Mouse (Mus musculus) liver (tissue): ENCODE measurements around the gene 4430402I18Rik.
"Not testable (repeated sequence)": the region's sequence is repeated elsewhere in the genome, so short reads cannot be mapped to it uniquely, and the experiment has no call there.

ENCODE experiments used
- DNase-seq: peaks from one replicate; pipeline ENCODE4 v3.0.0-alpha.2; 2020; ENCODE audit warnings: mixed read lengths

The 4430402I18Rik gene

DNA sequence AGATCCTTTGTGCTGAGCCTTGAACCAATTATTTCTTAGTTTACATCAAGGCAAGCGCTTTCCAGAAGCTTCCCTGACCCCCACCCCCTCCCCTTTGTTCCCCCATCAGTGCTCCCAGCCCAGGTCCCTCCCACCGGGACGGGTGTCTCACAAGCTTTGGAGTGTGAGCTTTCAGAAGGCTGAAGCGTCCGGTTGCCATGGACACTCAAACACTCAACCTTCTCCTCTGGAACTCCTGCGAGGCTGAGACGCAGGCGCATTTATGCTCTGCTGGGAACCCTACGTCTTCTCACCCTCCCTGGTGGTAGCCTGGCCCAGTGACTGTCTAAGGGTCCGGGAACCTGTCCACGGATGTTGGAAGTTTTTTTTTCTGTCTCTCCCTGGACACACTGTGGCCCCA, at the start of gene 4430402I18Rik:
Gene 4430402I18Rik, minus strand, starts transcription at position 149 of the 400 bp plus-strand sequence.
- DNase-seq = no peak

DNA sequence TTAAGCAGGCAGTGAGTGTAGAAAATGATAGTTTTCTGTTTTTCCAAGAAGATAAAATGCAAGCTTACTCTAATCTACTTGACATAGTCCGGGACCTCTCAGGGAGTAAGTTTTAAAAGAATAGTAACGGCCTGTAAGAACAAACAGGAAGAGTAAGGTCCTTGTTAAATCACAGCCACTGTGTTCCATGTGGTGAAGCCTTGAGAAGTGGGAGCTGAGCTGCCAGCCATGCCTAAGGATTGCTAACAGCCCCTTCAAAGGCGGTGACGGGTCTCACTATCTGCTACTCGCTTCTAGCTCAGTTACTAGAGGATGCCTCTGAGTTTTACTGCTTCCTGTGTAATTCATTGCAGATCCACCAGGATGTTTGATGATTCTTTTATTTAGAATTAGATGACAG, 49.2 kb upstream of the 4430402I18Rik start:
- no peak for DNase-seq

DNA sequence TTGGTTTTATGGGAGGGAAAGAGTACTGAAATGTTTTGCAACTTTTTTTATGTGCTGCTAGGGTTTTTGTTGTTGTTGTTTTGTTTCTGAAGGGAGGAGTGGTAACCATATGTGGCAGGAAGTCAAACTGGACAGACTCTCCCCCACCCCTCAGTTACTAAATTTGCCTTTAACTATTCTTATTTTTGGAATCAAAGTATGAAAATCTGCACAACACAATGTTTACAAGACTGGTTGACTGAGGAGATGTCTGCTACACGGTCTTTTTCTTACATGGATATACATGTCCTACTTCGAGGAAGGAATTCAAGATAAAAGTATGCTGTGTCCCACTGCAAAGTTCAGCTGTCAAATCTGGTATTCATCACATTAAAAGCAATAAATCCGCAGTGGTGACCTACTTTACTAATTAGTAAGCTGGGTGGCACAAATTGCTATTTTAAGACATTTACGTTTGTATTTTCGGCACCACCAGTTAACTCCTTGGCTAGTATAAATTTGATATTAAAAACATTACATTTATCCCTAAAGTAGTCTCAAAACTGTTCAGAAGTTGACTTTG, 48.7 kb upstream of the 4430402I18Rik start:
- no peak for DNase-seq

DNA sequence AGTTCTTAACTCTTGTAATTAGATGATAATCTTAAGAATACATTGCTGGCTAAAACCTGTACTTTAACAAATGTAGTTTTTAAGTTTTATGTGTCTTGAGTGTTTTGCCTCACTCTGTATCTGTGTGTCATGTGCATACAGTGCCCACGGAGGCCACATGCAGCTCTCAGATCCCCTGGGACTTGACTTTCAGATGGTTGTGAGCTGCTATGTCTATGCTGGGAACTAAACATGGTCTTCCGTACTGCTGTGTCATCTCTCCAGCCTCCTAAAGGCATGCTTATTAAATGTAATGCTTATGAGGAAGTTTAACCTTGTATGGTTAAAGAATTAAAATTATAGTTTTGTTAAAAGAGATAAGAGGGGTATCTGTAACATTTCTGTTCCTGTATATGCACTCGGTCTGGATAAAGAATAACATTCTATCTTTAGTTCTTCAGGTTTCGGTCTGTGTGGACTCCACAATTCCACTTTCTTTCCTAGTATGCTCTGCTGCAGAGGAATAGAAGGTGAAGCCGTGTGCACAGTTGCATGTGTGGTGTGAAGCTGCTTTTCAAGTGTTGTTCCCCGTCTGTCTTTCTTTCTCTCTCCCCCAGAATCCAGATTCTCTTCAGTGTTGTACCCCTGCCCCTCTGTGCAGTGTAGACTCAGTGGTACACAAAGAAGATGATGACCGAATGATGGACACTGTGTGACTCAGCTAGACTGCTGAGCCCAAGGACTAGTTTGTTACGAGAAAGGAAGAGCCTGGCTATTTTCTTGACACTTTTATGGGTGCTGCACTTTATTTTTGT, 48.0 kb upstream of the 4430402I18Rik start:
- DNase-seq = no peak

DNA sequence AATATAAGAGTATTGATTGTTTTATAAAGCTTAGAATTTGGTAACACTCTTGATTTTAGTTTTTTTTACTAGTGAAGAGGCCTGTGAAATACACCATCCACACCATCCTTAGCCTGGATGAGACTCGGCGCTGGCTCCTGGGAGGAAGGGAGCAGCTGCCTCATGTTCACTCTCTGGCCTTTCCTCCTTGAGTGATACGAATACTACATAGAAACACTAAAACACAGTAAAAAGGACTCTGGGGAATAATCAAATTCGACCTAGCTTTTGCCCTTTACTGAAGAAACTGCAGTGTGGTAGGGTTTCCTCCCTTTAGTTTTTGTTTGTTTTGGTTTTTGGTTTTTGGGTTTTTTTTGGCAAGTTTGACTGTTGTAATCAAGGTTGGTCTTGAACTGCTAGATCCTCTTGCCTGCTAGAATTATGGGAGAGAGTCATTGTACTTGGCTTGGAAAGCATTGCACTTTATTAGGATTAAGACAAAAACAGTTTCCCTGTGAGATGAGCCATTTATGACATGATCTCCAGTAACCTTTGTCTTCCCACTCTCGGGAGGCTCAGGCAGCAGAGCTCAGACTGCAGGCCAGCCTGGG, 47.0 kb upstream of the 4430402I18Rik start:
- no peak for DNase-seq

DNA sequence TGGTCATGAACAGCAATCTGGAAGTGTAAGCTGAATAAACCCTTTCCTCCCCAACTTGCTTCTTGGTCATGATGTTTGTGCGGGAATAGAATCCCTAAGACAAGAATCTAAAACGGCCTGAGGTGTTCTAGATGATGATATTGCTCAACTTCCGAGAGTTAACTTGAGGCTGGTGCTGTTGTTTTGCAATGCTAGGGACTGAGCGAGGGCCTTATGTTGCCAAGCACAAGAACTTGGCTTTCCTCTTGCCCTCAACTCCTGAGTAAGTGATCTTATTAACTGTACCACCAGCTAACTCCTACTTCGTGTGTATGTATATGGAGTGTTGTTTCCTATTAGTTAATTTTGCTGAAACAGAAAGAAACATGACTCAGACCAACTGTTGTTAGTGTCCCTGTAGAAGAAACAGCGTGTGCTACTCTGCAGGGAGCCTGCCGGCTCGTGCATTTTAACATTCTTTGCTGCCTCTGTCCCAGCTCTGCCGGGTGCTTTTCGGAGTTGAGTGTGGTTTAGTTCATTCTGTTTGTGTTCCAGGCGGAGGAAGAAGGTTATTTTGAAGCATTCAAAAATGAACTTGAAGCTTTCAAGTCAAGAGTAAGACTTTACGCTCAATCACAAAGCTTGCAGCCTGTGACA, 43.9 kb upstream of the 4430402I18Rik start:
- no peak for DNase-seq

DNA sequence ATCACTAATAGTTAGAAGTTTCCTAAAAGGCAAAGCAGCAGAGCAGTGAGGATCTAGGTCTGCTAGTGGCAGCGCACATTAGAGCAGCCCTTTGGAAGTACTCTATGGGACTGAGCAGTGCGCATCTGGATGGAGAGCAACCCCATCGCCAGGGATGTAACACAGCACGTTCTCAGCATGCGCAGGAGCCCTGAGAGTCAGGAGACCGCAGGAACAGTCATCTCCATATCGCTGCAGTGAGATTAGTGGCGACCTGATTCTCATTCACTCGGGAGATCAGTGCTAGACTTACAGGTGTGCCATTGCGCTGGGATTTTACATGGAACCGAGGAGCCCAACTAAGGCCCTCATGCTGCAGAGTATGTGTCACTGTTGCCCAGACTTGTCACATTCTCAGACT, 41.4 kb upstream of the 4430402I18Rik start:
- no peak for DNase-seq

DNA sequence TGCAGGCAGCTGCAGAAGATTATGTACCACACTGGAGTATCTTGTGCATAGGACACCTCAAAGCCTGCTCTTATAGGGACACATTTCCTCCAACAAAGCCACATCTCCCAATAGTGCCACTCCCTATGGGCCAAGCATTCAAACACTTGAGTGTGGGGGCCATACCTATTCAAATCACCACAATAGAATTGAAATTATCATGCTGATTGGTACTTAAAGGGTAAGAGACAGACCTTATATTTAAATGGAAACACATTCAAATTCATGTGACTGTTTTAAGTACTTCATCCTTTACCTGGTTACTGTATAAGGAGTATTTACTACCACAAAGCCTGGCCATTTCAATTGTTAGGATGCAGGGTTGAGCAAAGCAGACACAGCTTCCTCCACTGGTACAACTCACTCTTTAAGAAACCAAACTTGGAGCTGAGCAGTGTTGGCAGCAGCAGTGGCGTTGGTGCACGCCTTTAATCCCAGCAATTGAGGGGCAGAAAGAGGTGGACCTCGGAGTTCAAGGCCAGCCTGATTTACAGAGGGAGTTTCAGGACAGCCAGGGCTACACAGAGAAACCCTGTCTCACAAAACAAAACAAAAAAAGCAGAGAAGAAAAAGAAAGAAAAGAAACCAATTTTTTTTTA, 40.6 kb upstream of the 4430402I18Rik start:
- DNase-seq = no peak

DNA sequence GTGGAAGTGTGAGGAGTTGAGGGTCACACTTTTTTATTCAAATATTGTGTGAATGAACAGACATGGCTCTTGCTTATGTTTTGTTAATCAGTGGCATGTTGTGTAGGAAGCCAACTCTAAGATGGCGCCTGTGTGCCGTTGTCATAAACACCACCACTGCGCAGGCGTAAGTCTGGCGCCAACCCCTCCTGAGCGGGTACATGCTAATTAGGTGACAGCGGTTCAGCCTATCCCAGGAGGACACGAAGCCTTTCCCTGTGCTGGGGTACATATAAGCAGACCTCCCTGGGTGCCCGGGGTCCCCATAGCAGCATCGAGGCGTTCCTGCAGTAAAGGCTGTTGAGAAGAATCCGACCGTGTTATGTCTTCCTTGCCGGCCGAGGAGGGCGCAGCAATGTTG, 32.7 kb upstream of the 4430402I18Rik start:
- not testable (repeated sequence) for DNase-seq

DNA sequence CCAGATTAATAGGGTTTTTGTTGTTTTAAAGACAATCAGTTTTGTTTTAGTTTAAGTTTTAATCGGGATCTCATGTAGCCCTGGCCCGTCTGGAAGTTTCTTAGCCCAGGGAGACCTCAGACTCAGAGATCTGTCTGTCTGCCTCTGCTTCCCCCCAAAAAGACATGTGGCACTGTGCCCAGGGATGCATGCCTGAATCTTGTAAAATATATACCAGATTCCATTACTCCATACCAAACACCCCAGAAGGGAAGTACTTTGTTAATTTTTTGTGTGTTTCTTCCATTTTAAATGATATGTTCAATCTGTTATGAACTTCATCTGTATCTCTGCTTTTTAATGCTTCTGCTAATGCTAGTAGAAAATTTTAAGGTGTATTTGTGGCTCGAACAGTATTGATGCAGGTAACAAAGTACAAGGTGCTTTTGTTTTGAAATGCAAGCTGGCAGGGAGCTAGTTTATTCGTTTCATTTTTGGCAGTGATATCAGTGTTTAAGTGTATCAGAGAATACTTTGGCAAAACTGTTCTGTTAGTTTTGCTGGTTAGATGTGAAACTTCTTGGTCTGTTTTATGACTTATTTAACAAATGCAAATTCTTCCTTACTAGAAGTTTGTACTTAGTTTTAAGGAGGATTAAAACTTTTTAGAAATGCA, 30.5 kb upstream of the 4430402I18Rik start:
- no peak for DNase-seq

DNA sequence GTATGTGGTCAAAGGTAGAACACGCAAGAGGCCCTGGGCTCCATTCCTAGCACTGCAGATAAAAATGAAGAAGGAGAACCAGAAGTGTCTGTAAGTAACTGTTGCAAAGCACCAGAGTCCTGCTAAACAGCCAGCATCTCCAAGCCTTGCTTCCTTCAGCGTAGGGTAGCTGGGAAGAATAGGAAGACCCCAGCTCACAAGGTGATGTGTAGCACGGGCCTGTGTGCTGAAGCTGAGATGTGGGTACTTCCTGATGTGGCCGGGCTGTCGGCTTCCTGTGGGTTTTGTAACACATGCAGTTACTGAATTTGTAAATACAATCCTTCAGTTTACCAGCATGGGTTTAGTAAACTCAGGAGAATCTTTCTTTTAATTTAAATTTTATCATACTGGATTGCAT, 27.8 kb upstream of the 4430402I18Rik start:
- DNase-seq = no peak

DNA sequence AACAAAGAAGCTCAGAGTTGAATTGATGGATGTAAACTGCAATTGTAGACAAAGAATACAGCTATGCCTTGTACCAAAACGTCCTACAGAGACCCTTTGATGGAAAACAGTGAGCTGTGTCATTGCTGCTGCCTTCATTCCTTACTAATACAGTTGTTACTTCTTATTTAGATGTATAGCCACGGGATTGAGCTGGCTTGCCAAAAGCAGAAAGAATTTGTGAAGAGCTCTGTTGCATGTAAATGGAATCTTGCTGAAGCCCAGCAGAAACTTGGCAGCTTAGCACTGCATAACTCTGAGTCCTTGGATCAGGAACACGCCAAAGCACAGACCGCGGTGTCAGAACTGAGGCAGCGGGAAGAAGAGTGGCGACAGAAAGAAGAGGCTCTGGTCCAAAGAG, 27.3 kb upstream of the 4430402I18Rik start:
- DNase-seq = no peak

DNA sequence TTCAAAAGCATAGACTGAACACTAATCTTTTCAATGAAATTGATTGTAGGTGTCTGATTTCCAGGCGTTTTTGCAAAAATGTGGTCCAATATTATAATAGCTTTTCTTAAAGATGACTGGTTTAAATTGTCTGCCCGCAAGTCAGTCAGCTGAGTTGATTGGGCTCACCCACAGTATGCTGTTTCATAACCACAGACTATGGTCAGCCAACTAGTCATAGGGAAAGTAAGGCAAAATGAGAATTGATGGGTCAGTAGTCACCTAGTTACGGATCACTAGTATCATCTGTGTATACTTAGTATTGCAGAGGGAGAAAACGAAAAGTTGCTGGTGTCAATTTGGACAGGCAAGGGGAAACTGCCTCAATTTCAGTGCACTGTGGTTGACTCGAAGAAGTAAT, 23.8 kb upstream of the 4430402I18Rik start:
- no peak for DNase-seq

DNA sequence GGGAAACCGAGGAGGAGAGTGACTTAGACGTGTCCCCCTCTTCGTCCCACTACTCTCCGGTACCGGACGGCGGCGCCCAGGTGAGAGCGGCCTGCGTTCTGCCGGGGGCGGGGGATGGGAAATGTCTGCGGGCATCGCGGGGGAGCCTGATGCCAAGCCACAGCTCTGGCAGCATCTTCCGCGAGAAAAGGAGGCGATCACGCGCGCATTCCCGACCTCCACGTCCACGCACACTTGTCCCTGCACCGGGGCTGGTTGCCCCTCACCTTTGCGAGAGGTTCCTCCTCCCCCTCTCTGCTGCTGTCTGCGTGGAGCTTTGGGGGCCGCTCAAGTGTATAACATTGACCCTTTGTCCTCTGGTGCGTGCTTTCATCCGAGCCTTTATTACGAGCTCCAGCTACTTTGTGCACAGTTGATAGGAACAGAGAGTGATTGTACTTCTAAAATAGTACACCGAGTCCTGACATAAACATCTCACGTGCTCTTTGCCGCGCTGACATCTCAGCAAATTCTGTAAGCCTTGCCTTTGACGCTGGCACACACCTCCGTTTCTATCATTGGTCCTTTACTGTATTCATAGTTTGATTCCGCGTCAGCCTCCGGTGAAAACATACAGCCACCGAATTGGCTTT, 23.1 kb upstream of the 4430402I18Rik start:
- DNase-seq = peak; percentile 35

DNA sequence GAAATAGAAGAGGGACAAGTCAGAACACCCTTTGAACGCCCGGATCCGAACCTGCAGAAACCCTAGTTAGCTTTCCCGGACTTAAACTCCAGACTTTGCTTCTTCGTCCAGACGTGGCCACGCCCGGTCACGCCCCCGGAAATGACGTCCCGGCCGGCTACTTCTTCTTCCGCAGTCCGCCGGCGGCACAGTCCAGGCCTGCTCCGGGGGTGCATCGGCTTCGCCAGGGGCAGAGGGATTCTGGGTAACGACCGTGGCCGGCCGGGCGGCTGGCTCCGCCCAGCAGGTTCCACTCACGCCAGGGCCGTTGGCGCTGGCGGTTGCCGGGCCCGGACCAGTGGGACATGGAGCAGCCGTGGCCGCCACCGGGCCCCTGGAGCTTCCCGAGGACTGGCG, 22.6 kb upstream of the 4430402I18Rik start, which contains the start of gene Cdc37l1:
Gene Cdc37l1, plus strand, starts transcription at position 159 of the 396 bp plus-strand sequence.
- DNase-seq = peak; percentile 98

DNA sequence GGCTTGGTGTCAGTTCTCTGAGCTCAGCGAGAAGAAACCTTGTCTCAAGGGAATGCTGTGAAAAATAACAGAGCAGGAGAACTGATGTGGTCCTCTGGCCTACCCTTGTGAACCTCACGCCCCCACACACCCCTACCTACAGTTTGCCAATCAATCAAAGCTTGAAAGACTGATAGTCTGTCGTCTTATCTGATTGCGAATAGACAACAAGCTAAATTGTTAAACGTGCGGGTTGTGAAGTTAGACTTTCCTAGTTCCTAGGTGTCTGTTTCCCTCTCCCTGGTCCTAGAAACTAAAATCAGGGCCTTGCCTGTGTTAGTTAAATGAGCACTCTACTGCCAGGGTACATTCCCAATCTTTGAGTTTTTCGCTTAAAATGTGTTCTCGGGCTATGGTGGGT, 21.9 kb upstream of the 4430402I18Rik start:
- no peak for DNase-seq

DNA sequence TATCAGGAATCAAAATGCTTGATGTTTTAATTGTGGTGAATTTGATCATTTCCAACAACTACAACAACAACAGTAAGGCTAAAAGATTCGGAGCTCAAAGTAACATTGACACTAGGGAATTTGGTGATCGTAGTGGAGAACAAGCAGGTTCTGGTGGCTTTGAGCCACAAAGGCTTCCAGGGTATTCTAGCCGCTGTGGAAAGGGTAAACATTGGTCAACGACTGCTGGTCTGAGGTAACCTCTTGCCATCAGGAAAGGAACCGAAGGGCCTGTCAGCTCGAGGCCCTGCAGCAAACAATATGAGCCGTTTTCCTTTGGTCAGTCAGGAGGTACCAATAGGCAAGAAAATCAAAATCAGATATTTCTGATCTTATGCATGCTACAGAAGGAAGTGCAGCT, 15.0 kb upstream of the 4430402I18Rik start:
- no peak for DNase-seq

DNA sequence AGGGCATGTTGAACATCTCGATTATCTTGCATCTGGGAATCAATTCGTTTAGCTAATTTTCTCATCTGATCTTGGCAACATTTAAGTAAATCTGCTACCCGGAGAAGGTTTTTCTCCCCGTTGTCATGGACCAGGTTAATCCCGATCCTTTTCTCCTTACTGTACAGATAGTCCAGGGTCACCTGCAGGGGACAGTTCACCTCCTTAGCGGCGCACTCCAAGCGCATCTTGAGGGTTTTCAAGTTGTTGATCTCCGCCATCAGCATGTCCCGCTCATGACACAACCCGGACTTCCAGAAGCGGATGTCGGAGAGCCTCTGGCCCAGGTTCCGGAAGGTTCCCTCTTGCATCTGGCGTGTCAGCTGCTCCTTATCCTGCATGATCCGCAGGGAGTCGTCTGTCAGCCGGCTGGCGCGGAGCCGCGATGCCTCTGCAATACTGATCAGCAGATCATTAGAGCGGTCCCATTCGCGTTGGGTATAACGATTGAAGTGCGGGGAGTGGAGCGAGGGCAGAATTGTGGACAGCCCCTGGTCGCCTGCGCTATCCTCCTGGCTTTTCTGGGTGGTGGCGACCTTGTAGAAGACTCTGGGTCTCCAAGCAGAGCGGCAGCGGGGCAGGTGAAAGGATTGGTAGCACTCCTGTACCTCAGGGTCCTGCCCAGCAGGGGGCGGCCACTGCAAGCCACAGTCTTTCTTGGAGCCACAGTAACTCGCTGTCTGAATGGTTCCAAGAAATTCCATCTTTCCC, 7.4 kb upstream of the 4430402I18Rik start:
- peak; percentile 81 for DNase-seq

DNA sequence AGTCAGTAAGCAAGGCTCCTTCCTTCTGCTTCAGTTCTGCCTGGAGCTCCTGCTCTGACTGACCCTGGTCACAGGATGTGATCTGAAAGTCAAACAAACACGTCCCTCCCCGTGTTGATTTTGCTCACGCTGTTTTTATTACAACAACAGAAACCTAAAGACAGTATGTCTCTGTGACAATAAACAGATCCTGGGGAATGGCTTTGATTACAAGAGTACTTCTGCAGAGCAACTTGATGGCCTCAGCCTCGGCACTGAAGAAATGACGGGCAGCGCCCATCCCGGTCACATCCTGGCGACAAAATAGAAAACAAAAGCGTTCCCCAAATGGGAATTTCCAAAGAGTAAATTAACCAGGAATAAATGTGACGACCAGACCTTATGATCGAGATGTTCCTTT, 2.7 kb upstream of the 4430402I18Rik start:
- DNase-seq = no peak

DNA sequence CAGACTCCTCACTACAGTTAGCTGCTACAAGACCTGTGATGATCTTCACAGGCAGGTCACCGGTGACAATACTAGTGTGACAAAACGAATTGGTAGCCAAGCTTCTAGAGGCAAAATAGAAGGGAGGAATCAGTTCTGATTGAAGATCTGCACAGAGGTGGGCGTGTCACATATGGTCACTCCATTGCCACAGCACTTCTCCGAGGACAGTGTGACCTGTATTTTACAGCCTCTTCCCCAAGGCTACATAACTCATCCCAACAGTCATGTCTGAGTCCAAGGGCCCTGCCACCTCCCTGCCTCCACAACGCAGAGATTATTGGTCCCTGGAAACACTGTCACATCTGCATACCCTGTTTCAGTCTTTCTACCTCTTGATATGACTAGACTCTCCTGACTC, 1.6 kb upstream of the 4430402I18Rik start:
- no peak for DNase-seq

DNA sequence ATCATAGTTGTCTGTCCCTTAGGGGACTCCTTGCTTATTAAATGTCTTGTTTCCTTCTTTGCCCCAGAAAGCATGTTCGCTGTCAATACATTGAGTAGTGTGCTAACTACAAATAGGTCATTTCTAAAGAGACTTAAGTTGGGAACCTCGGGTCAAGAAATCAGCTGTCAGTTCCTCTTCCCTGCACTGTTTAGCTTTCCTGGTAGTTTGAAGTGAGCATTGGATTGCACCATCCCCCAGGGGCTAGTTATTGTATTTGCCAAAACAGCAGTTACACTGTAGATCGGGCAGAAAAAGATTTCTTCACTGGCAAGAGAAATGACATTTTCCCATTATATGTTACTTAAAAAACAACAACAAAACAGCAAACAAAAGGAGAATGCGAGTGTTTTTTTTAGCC, 578 bp upstream of the 4430402I18Rik start:
- no peak for DNase-seq

DNA sequence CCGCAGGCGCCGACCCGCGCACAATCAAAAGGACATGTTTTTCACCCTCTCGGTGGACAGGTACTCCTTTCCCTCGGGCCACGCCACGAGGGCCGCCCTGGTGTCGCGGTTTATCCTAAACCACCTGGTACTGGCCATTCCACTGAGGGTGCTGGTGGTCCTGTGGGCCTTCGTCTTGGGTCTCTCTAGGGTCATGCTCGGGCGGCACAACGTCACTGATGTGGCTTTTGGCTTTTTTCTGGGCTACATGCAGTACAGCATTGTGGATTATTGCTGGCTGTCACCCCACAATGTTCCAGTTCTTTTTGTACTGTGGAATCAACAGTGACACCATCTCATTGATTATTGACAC, 3.1 kb downstream of the 4430402I18Rik start:
- DNase-seq = no peak
